Mouse (Mus musculus): ENCODE results near the gene Afap1l2. TPM values are rescaled to one million over a fixed set of nuclear protein-coding genes. Genes with fewer than 3 reads are reported as not detected.
A peak's percentile ranks its signal among the peaks of the same experiment; 100 is the strongest.

Gene Afap1l2
- total RNA-seq, 1 experiment from 2014 or later, result 11.4 TPM

- no peak for DNase-seq
Measured at GRCm38 (mm10) chr19:56976515-56976914, 31.5 kb downstream of the Afap1l2 start.

GRCm38 (mm10) chr19:56975502-56975901 lies 32.5 kb downstream of the Afap1l2 start:
- no peak for DNase-seq

GRCm38 (mm10) chr19:56974159-56974558 lies 33.9 kb downstream of the Afap1l2 start:
- peak; percentile 27 for DNase-seq

GRCm38 (mm10) chr19:56972768-56973167 lies 35.3 kb downstream of the Afap1l2 start:
- no peak for DNase-seq

GRCm38 (mm10) chr19:56971347-56971746 lies 36.7 kb downstream of the Afap1l2 start:
- no peak for DNase-seq

GRCm38 (mm10) chr19:56963876-56964275 lies 44.2 kb downstream of the Afap1l2 start:
- no peak for DNase-seq

- no peak for DNase-seq
Measured at GRCm38 (mm10) chr19:56959601-56960000, 48.4 kb downstream of the Afap1l2 start.

GRCm38 (mm10) chr19:56959057-56959456 lies 49.0 kb downstream of the Afap1l2 start:
- DNase-seq, result no peak

- no peak for DNase-seq
Measured at GRCm38 (mm10) chr19:56958582-56959021, 49.4 kb downstream of the Afap1l2 start.

GRCm38 (mm10) chr19:56958011-56958410 lies 50.0 kb downstream of the Afap1l2 start:
- DNase-seq, result no peak

GRCm38 (mm10) chr19:56955568-56956513 lies 52.2 kb downstream of the Afap1l2 start:
- DNase-seq, result no peak

GRCm38 (mm10) chr19:56954857-56955256 lies 53.2 kb downstream of the Afap1l2 start:
- no peak for DNase-seq

GRCm38 (mm10) chr19:56953856-56954255 lies 54.2 kb downstream of the Afap1l2 start:
- DNase-seq, result no peak

- no peak for DNase-seq
Measured at GRCm38 (mm10) chr19:56950818-56951217, 57.2 kb downstream of the Afap1l2 start.

- DNase-seq, result no peak
Measured at GRCm38 (mm10) chr19:56949868-56950267, 58.2 kb downstream of the Afap1l2 start.

- no peak for DNase-seq
Measured at GRCm38 (mm10) chr19:56947971-56948610, 59.9 kb downstream of the Afap1l2 start.

GRCm38 (mm10) chr19:56946727-56947126 lies 61.3 kb downstream of the Afap1l2 start:
- DNase-seq, result no peak

GRCm38 (mm10) chr19:56946277-56946676 lies 61.8 kb downstream of the Afap1l2 start:
- DNase-seq, result no peak

GRCm38 (mm10) chr19:56945621-56946020 lies 62.4 kb downstream of the Afap1l2 start:
- DNase-seq, result no peak

- no peak for DNase-seq
Measured at GRCm38 (mm10) chr19:56944826-56945225, 63.2 kb downstream of the Afap1l2 start.

- no peak for DNase-seq
Measured at GRCm38 (mm10) chr19:56944211-56944610, 63.8 kb downstream of the Afap1l2 start.

GRCm38 (mm10) chr19:56942216-56942615 lies 65.8 kb downstream of the Afap1l2 start:
- DNase-seq, result no peak

- no peak for DNase-seq
Measured at GRCm38 (mm10) chr19:56940507-56940906, 67.5 kb downstream of the Afap1l2 start.

All from adrenal gland, postnatal 25 days (tissue).